Mouse (Mus musculus) left cerebral cortex, postnatal 25 days (tissue): ENCODE measurements at regions not wholly inside any gene's neighbourhood (a gene's known extent, or its start where the extent isn't known, plus 50 kb on each side); places are given as distances from the start of the nearest gene placed in this dataset.
A peak's percentile ranks its signal among the peaks of the same experiment; 100 is the strongest.

Source experiments
- DNase-seq, 2 experiments: peaks; one replicate each; pipeline ENCODE4 v3.0.0; 2022; ENCODE audit warnings: low spot score in 2 of 2, mixed read lengths in 1 of 2
- intact Hi-C: fragments of 180-260 bp; cut with DNase I; formaldehyde crosslinking; loops from one replicate; pipeline ENCODE4 v1.15.1; 2025

DNA sequence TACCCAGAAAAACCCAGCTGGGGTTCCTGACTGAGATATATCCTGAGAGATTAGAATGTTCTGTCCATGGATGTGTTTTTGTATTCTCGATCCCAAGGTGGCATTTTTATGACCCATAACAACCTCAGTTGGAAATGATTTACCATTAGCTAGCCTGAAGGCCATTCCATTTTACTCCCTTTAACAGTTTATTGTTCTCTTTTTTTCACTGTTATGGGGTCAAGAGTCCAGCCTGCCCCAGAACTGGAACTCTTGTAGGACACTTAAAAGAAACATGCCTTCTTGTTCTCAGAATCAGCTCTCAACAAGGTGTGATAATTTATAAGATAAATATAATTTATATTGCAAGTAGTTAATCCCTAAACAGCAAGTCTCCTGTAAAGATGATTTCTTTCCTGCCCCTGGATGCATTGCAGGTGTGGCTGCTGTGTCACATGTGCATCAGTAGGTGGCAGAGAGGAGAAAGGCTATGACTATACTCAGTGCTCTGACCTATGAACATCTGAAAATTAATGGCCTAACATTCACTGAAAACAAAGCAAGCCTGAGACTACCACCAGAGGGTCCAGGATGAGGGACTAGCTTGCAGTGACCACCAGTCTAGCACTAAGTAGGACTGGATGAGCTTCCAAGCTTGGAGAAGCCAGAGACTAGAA lies 181.6 kb upstream of the Gm527 start:
- no peak for DNase-seq
- intact Hi-C loops = no loop called here

- intact Hi-C loops = no loop called here
- DNase-seq = no peak
Observed at GRCm38 (mm10) chr12:64703419-64703818, 214.3 kb upstream of the Gm527 start.

GRCm38 (mm10) chr12:64701066-64701465 lies 216.6 kb upstream of the Gm527 start:
- intact Hi-C loops = no loop called here
- DNase-seq = no peak

- DNase-seq = no peak
- intact Hi-C loops = no loop called here
Observed at GRCm38 (mm10) chr12:64695343-64695742, 220.9 kb upstream of the Fscb start.

GRCm38 (mm10) chr12:64692196-64693169 lies 218.0 kb upstream of the Fscb start:
- intact Hi-C loops = no loop called here

GRCm38 (mm10) chr12:64689642-64690041 lies 215.2 kb upstream of the Fscb start:
- intact Hi-C loops = no loop called here
- DNase-seq = no peak

More at GRCm38 (mm10) chr12:64692196-64693169, 218.0 kb upstream of the Fscb start:
- no peak for DNase-seq

GRCm38 (mm10) chr12:64688618-64689017 lies 214.1 kb upstream of the Fscb start:
- intact Hi-C loops = no loop called here
- DNase-seq = no peak

DNA sequence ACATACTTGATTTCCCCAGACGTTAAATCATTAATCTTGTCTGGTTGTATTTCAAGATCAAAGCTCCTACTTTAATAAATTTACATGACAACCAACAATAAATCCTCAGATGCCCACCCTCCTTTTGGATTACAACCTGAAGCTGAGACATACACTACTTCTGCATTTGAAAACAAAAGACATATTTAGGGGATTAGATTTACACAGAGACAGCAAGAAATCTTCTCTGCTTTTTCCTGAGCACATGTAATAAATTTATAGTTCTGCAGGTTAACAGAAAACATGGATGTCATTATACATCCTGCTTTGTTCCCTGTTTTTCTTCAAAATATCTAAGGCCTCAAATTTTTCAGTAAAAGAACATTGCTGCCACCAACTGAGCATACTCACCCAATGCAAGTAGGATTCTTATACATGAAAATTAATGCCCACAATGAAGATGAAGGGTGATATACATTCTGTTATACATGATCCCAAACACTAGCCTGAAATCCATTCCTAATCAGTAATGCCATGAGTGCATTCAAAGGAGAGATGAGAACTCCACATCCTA lies 166.4 kb upstream of the Fscb start:
- intact Hi-C loops = no loop called here

GRCm38 (mm10) chr12:64614877-64615276 lies 140.4 kb upstream of the Fscb start:
- DNase-seq = no peak
- intact Hi-C loops = no loop called here

More for the DNA sequence above, 166.4 kb upstream of the Fscb start:
- DNase-seq = peak; percentile 17 to 45
